Mouse (Mus musculus) skeletal muscle tissue, adult 2 months (tissue): Measurements from ENCODE around the gene Rnf208.

ENCODE experiments used
- DNase-seq: peaks from one replicate; pipeline ENCODE4 v3.0.0-alpha.2; 2012; ENCODE audit warnings: low read depth, low spot score

The Rnf208 gene

DNA sequence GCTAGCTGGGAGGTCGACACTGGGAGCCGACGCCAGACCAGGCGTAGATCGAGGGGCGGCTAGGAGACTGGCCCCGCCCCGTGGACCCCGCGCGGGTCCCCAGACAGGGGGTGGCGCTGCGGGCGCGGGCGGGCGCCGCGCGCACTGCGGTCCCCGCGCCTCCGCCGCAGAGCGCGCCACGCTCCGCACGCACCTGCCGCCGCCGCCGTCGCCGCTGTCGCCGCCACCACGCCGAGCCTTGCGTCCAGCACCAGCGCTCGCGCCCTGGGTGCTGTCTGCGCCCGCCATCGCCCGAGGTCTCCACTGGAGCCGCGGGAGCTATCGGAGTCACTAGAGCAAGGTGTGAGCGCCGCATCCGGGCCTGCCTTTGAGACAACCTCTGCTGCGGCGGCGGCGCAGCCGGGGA is at the start of gene Rnf208, which contains the start of gene Cysrt1:
TSS of gene Rnf208 (plus strand) at position 155 of the 406 bp plus-strand sequence.
TSS of gene Cysrt1 (minus strand) at position 352 of the 406 bp plus-strand sequence.
- no peak for DNase-seq

DNA sequence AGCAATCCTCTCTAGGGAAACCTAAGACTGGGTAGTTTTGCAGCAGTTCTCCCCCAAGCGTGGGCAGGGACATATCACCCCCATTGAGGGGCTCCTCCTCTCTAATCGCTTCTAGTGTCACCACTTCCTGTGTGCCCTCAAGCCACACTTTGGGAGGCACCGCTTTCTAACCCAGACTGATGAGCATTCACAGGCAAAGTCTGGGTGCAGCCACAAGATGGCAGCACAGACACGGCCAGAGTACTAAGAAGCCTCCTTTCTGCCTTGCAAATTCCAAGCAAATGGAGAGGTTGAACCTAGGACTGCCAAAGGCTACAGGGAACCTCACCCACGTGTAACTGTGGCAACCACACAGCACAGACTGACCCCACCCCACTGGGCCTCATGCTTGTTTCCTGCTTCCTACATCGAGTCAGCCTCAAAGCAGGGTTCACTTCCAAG is 48.7 kb upstream of the Rnf208 start:
- peak; percentile 85 for DNase-seq

DNA sequence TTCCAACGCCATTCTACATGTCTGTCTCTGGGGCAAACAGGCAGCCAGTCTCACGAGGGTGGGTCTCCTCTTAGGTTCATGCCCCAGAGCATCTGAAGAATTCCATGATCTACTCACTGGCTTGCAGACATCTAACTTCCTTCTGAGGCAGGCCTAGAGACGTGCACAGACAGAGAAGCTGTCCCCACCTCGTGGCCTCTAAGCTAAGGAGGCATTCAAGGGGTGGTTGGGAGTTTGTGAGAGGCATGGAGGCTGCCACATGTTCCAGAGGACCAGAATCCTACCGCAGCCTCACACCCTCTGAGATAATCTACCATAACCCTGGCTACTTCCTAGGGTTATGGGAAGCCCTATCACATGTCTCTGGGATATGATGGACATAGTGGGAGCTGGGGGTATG is 48.0 kb upstream of the Rnf208 start:
- DNase-seq = no peak

DNA sequence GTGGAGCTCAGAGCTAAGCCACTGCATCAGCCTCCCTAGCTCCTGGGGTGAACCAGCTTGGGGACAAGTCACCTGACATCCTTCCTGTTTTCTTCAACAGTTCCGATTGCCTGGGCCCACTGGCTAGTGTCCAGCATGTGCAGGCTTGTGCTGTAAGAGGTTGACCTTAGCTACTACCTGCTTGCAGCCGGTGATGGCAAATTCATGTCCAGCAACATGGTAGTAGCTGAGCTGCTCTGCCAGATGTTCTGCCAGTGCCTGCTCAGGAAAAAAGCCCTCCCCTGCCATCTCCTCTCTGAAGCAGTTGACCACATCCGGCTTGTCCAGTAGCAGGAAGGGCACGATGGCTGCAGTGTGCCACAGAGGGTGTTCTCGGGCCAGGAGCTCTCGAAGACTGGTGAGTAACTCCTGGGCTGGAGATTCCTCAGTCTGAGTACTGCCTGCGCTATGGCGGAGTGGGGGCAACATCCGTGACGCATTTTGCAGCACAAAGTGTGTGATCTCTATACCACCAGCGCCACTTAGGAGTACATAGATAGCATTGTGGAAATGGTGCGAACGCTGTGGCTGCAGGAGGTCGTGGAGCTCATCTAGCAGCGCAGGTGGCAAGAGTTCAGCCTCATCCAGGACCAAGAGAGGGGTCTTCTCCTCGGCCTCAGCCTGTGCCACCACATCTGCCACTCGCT is 47.4 kb upstream of the Rnf208 start:
- no peak for DNase-seq

DNA sequence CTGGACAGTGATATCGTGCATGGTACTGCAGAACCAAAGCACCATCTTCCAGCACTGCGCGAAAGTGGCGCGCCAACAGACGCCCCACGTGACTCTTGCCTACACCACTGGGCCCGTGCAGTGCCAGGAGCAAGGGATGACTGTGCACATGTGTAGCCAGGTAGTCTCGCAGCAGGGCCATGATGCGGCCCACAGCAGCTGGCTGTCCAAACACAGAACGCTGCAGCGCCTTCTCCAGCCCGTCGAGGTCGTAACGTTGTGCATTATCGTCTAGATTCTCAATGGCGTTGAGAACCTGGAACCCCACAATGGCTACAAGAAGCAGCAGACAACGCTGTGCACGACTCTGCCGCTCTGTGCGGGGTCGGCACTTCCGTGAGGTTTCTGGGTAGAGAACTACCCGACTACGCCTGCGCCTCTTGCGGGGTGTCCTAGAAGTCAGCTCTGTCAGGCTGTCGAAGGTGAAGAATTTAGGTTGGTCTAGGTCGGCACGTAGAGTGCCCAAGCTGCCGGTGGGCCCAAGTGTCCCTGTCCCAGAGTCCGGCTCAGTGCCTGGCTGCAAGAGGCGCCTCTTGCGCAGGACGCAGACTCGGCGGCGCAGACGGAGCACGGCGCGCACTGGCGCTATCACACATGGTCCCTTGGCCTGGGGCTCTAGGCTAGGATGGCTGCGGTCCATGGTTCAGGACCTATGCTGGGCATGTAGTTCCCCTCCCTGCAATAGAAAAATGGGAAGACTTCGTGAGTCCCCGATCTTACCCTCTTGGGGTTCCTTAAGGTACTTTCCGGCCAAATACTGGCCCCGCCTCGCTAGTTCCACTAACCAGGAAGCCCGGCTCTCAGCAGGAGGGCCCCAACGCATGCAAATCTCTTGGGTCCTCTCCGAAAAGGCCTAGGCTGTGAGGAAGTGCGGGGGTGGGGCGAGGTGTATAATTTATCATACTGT is 46.6 kb upstream of the Rnf208 start:
- no peak for DNase-seq

DNA sequence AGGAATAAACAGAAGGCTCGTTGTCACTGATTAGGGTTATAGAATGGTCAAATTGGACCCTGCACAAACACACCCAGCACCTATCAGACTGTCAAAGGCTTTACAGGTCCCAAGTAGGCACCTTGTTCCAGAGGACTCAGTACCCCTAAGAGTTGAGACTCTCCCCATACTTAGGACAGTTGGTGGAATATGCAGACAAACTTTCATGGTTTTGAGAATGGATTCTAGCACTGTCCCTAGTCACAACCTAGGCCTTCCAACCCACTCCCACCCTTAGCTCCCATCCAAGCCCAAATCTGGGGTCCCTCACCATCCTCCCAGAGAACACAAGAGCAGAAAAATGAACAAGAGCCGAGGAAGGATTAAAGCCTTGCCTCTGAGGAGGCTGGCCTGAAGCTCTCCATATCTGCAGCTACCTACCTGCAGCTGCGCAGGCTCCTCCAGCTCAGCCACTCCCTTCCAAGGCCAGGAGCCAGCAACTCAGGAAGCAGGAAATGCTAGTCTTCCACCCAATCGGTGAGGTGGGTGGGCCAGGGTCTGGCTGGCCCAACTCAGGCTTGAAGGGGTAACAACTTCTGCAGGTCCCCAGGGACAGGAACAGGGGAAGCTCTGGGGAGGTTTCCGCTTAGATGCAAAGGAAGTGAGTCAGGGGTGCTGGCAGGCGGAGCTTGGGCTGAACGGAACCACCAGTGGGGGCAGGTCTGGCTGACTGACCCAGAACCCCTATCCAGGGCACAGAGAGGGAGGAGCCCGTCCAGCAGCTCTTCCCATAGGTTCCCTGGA is 45.7 kb upstream of the Rnf208 start, which contains the start of gene Tor4a:
TSS of gene Tor4a (minus strand) at position 715 of the 783 bp plus-strand sequence.
- DNase-seq = peak; percentile 85

DNA sequence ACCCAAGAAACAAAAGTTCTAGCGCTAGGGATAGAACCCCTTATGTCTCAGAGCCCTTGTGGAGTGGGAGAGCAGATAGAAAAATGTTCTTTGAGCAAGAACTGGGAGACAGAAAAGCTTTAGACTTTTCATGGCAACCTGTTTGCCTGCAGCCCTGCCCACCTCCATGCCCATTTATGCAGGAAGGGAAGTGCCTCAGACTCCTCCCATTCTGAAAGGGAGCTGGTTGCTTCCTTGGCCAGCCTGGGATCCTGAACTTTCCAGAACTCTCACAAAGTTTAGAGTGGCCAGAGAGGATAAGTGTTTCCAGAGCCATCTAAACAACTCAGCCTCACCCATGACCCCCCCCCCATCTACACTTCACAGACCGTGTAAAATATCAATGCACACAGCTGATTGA is 44.9 kb upstream of the Rnf208 start:
- DNase-seq = no peak

DNA sequence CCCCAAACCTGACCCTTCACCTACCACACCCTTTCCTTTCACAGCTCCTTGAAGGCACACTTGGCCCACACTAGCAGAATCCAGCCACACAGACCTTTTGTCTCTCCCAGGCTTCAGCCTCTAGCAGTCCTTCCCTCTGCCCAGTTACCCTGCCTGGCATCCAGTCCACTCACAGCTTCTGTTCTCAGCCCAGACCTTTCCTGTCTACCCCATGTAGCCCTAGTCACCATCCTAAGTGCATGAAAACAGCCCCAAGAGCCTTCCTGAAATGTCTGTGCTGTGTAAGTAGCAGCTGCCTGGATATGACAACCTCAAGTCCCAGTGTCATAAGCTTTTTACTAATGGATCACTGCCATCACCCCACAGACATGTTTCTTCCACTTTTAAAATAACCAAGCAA is 44.1 kb upstream of the Rnf208 start:
- no peak for DNase-seq

DNA sequence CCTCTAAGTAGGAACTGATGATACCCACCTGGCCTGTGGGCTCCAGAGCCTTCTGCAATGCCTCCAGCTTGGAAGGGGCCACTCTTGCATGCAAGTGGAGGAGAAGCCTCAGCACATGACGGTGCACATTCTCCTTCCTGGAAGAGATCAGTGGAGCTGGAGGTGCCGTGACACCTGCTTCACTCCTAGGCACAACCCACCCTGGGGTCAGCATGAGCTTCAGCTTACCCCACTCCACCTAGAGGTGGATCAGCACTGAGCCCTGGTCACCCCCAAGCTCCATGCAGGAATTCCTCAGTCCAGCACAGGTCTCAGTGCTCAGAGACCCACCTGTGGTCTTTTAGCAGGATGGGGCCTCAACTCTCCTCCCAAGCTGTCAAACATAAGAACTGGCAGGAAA is 41.4 kb upstream of the Rnf208 start:
- DNase-seq = no peak

DNA sequence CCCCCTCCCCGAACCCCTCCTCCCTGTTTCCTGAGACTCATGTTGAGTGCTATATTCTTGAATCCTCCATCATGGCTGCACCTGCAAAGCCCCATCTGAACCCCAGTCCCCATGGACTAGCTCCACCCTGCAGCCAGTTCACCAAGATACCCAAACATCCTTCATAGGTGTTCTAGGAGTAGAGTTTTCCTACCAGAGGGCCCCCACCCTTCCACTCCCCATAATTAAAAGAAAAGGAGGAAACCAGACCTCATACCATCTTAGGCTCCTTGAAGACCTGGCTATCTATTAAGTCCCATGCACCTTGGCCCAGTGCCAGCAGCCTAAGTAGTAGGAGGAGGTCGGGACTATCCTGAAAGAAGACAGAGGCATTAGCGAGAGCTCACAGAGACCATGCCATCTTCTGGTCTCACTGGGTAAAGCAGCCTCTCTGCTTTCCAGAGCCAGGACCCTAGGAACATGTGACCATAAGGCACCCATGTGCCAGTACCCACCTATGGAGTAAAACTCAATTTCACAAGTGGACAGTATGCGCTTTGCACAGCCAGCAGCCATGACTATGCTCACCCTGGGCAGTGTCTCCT is 38.3 kb upstream of the Rnf208 start:
- DNase-seq = no peak

DNA sequence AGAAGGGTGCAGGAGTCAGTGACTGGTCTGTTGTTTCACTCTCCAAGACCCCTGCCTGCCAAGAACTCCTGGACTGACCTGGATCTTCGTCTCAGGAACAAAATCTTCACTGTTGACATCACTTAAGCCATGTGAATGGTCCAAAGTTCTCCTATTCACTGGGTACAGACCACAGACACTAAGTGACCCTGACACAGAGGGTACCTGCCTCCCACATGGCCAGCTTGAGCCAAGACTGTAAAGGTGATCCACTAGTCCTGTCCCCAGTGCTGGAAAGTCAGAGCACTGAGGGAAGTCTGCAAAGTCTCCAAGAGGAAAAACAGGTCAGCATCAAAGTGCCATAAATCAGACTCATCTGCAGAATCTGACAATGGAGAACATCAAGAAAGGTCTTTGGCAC is 34.5 kb upstream of the Rnf208 start:
- no peak for DNase-seq

DNA sequence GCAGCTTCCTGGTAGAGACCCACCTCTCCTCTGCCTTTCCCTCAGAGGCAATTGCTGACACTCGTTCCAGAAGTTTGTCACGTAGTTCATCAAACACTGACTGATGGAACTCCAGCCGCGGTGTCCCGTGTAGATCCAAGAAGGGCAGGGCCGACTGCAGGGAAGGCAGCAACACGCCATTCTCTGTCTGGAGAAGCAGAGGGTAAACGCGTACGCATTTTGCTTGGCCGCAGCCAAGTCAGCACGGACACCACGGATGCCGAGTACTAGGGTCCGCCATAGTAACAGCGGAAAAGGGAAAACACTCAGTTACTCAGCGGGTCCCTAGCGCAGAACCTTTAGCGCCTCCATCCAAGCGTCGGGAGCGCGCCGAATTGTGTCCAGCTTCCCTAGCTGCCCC is 31.4 kb upstream of the Rnf208 start:
- no peak for DNase-seq

DNA sequence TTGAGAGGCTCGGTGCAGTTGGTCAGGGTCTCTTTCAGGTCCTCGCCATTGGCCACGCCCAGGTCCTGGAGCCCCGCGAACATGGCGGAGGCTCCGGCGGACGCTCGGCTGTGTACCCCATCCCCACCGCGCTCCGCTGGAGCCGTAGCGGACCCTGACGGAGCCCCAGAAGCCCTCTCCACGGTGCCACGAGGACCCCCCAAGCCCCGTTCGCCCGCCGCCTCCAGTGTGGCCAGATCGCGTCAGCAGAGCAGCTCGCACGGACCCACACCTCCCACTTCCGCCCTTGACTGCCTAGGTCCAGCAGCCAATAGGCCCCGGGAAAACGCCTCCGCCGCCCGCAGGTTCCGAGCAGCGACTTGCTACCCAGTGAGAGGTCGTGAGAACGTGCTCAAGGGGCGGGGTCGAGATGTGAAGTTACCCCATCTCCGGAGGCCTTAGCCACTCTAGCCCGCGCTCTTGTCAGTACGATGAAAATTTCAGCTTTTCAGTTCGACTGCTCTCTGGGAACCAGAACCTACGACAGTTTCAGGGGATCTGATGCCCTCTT is 30.9 kb upstream of the Rnf208 start, which contains the start of gene Nelfb:
TSS of gene Nelfb (minus strand) at position 369 of the 550 bp plus-strand sequence.
- peak; percentile 75 for DNase-seq

DNA sequence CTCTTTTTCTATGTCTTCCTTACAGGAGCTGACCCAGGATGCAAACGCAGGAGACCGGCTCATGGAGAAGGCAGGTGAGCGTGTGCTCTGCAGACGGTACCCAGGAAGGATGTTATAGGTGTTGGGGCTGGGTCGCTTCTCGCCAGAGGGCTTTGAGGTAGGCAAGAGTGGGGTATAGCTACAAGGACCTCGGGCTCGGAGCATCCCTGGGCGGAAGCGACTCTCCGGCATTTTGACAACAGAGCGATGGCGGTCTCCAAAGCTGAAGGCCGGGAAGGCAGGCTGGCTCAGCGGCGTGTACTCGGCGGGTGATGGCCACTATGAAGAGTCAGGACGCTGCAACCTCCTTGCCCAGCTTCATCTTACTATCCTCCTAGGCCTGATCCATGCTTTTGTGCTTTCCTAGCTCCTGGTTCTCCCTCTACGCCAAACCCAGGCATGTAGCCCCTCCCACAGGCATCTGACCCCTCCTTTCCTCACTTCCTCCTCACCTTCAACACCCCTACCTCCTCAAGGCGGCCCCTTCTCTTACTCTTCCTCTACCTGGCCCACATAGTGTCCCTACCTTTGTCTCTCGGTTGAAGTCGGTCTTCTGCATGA is 28.7 kb upstream of the Rnf208 start:
- no peak for DNase-seq

DNA sequence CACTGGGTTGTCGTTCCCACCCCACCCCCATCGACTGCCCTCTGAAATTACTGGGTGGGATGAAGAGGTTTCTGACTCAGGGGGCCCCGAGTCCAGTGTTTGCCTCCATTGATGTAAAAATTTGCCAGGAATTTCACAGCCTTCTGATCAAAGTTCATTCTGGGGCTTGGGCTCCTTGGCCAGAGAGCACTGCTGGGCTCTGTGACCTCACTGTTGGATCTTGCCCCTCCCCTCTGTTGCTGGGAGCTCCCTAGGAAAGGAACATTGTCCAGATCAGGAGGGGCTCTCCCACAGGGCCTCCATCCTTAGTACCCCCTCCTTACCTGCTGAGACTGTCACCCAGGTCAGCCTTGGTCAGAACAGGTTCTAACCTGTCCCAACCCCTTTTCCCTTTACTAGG is 27.6 kb upstream of the Rnf208 start, which contains the start of gene Stpg3:
TSS of gene Stpg3 (minus strand) at position 194 of the 400 bp plus-strand sequence.
- DNase-seq = no peak

DNA sequence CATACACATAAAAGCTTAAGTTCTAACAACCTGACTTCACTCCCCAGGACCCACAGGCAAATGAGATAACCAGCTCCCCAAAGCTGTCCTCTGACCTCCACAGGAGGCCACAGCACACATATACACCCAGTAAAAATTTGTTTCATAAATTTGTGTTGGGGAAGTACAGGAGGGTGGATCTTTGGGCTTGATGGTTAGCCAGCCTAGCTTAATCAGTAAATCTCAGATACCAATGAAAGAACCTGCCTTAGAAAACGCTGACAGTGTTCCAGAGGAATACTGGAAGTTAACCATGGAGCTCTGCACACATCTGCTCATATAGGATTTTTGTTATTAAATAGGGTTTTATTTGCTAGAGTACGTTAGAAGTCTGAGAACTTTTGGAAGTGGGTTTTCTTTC is 24.4 kb upstream of the Rnf208 start:
- DNase-seq = no peak

DNA sequence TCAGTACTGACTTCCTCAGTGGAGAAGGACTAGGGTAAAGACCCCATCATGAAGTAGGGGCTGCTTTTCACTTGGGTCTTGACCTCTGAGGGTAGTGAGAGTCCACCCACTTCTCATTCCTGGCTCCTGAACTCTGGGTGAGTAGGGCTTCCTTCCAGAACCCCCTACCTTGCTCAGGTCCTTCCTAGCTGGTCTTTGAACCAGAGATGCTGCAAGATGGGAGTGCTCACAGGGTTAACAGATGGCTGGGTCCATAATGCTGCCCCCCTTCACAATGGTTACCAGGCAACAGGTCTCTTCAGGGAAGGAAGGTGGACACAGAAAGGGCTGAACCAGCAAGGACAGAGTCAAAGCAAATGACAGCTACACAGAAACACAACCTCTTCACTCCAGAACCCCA is 23.6 kb upstream of the Rnf208 start, which contains the start of gene Fam166a:
TSS of gene Fam166a (plus strand) at position 301 of the 400 bp plus-strand sequence.
- no peak for DNase-seq

DNA sequence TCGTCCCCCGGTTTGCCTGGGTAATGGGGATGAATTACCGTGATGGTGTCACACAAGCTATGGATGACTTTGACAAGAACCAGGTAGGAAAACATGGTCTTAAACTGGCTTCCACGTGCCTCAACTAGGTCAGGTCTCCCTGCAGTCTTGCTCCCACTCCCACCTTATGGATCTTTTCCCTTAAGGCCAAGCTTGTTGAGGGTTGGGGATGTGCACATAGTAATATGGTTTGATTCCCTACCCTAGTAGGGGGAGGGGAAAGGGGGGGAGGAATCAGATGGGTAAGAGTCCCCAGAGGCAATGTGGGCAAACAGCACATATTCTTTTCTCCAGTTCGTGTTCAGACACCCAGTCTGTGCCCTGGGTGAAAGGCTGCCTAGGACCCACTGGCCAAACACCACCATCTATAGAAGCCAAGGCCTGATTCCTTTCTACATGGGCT is 20.7 kb upstream of the Rnf208 start:
- DNase-seq = no peak

DNA sequence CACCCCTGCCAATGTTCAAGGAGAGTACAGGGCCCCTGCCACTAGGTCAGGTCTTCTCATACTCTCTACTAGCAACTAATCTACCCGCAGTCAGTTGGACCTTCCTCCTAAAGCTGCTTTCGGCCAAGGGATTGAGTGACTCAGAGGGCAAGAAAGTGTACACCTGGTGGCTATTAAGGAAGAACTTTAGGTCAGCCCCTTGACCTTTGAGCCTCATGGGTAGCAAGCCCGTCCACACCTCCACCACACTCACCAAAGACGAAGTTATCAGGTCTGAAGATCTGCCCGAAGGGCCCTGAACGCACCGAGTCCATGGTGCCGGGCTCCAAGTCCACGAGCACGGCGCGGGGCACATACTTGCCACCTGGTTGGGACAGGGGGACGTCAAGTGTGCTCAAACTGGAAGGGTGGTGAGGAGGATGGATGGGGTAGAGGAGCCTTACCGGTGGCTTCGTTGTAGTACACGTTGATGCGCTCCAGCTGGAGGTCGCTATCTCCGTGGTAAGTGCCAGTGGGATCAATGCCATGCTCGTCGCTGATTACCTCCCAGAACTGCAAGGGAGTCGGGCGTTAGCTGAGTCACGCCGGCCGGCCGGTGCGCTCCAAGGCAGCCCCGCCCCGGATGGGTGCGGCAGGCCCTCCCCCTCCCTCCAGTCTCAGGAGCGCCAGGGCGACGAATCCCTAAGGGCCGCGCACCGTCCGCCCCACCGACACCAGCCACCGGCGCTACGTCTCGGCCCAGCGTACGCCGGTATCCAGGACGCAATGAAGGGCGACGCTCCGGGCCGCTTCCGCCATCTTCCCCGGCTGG is 18.2 kb upstream of the Rnf208 start:
- DNase-seq = peak; percentile 86

DNA sequence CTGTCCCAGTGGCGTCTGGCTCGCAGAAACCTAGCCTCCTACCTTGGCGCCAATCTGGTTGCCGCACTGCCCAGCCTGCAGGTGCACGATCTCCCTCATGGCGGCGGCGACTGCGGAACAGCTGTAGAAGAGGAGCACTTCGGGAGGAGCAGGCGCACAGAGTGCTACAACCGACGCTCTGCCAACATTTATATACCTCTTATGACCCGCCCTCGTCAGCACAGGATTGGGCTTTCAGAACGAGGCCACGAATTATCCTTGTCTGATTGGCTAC is 17.6 kb upstream of the Rnf208 start, which contains the start of gene Tubb4b:
TSS of gene Tubb4b (minus strand) at position 211 of the 274 bp plus-strand sequence.
- DNase-seq = no peak
